Mouse (Mus musculus) stomach, postnatal 0 days (tissue): ENCODE data around the gene Sprr2a3. TPM values are rescaled to one million over a fixed set of nuclear protein-coding genes. Genes with fewer than 3 reads are reported as not detected.
"Not testable (repeated sequence)": the region's sequence is repeated elsewhere in the genome, so short reads cannot be mapped to it uniquely, and the experiment has no call there.

Experiments
- ATAC-seq: fragments of 200-750 bp; cut with Nextera tagmentation; 2 replicates; pipeline ENCODE4 v1.8.0; 2017; ENCODE audit not compliant: low FRiP score, low TSS enrichment
- DNase-seq: peaks from one replicate; pipeline ENCODE4 v3.0.0-alpha.2; 2016; ENCODE audit warnings: low spot score
- H3K27ac ChIP-seq: fragments of 300-500 bp; sonication (generic); replicated peaks from 2 replicates; pipeline ENCODE4 v1.5.1; 2014; ENCODE audit warnings: mild to moderate bottlenecking, control low read depth
- H3K27me3 ChIP-seq: fragments of 300-500 bp; sonication (generic); 2 replicates; pipeline ENCODE4 v1.6.1; 2014; ENCODE audit warnings: low read length; ENCODE audit not compliant: control insufficient read depth, insufficient read depth
- H3K36me3 ChIP-seq: fragments of 300-500 bp; sonication (generic); 2 replicates; pipeline ENCODE4 v1.6.1; 2014; ENCODE audit warnings: low read length, mixed read lengths; ENCODE audit not compliant: control insufficient read depth, insufficient read depth
- H3K4me1 ChIP-seq: fragments of 300-500 bp; sonication (generic); replicated peaks from 2 replicates; pipeline ENCODE4 v1.6.1; 2014; ENCODE audit warnings: antibody characterized with exemption; ENCODE audit not compliant: control insufficient read depth, insufficient read depth
- H3K4me2 ChIP-seq: fragments of 300-500 bp; sonication (generic); replicated peaks from 2 replicates; pipeline ENCODE4 v1.6.1; 2014; ENCODE audit warnings: low read depth, mild to moderate bottlenecking, control low read depth, moderate library complexity
- H3K4me3 ChIP-seq: fragments of 300-500 bp; sonication (generic); 2 replicates; pipeline ENCODE4 v1.5.1; 2014; ENCODE audit warnings: low read depth, low read length, control low read depth
- H3K9ac ChIP-seq: fragments of 300-500 bp; sonication (generic); 2 replicates; pipeline ENCODE4 v1.6.1; 2014; ENCODE audit warnings: mild to moderate bottlenecking, low read length, control low read depth, mixed read lengths
- H3K9me3 ChIP-seq: fragments of 300-500 bp; sonication (generic); 2 replicates; pipeline ENCODE4 v1.6.1; 2016; ENCODE audit warnings: low read length; ENCODE audit not compliant: control insufficient read depth
- WGBS: fragments of 180-500 bp; shearing (Covaris S2); extraction: QIAGEN DNeasy Blood & Tissue Kit; methylation state at CpG from one replicate; pipeline ENCODE4 v1.1.7; 2014; 5-methylcytosine and 5-hydroxymethylcytosine counted together
- polyA plus RNA-seq: library from polyadenylated mRNA; unstranded; fragments of >200 nt; fragmentation: Nextera tagmentation; extraction: Ambion mirVana; gene quantifications from 2 replicates; pipeline ENCODE4 v1.2.1, GENCODE M21; 2015

Gene Sprr2a3
- polyA plus RNA-seq, 1 experiment from 2014 or later = 819 TPM

DNA sequence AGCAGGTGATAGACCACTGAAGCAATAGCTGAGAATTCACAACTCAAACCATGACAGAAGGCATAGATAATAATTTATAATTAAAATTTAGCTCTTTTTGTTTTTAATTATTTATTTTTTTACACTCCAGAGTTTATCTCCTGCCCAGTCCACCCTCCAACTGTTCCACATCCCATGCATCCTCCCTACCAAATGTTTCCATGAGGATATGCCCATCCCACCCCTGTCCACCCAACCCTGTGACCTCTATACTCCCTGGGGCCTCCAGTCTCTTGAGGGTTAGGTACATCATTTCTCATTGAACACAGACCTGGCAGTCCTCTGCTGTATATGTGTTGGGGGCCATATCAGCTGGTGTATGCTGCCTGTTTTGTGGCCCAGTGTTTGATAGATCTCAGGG, 26.7 kb upstream of the Sprr2a3 start:
- not testable (repeated sequence) for H3K36me3 ChIP-seq, H3K9me3 ChIP-seq, H3K4me3 ChIP-seq, H3K9ac ChIP-seq, DNase-seq, H3K4me2 ChIP-seq, H3K4me1 ChIP-seq, H3K27ac ChIP-seq, H3K27me3 ChIP-seq
- 0 out of 2 replicates have a peak, but pooled peaks have one; percentile 24 for ATAC-seq

DNA sequence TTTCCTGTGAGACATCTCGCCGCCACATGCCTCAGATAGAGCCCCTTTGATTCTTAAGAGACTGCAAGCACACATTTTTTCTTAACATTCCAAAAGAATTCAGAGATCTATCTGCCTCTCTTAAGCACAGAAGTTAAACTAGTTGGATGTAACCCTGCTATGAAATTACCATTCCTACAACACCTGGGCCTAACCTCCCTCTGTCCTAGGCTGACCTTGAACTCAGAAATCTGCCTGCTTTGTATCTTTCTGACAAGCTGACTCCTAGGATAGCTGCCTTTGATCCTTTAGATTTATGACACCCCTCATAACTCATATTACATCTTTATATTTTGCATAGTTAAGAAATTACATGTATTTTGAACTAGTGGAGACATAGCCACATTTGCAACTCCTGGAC, 21.8 kb upstream of the Sprr2a3 start:
- H3K4me2 ChIP-seq, H3K4me3 ChIP-seq, H3K27ac ChIP-seq, H3K9ac ChIP-seq, DNase-seq, H3K9me3 ChIP-seq, H3K27me3 ChIP-seq, H3K4me1 ChIP-seq, H3K36me3 ChIP-seq: not testable (repeated sequence)
- WGBS = no CpG with 5 or more reads among the region's 2 CpGs
- 0 out of 2 replicates have a peak, but pooled peaks have one; percentile 26 for ATAC-seq

DNA sequence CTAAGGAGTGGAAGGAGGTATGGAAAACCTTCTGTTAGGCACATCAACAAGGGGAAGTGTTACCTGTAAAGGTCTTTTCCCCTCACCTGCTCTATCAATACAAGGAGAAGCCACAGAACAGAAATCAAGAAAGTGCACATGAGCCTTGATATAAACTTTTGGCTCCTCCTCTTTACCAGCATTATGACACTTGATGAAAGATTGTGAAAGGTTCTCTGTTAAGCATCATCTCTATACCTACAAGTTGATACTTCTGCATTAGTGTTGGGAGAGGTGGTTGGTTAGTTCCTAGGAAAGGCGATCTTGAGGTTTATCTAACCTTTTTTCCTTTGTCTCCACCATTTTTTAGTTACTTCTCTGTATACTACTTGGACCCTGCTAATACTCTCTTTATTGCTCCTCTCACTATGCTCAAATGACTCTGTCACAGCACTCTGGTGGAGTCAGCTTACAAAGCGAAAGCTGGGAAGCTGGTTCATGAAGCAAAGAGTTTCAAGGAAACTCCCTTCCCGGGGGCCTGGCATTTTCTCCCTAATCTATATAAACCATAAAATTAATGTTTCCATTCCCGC, 13.7 kb upstream of the Sprr2a3 start:
- not testable (repeated sequence) for H3K27ac ChIP-seq, H3K4me2 ChIP-seq, H3K4me1 ChIP-seq, H3K4me3 ChIP-seq, H3K9ac ChIP-seq, H3K27me3 ChIP-seq, H3K9me3 ChIP-seq, DNase-seq, H3K36me3 ChIP-seq
- ATAC-seq = peak; percentile 49; the same call in 1 of the 2 replicates
- no CpG with 5 or more reads among the region's 4 CpGs for WGBS

DNA sequence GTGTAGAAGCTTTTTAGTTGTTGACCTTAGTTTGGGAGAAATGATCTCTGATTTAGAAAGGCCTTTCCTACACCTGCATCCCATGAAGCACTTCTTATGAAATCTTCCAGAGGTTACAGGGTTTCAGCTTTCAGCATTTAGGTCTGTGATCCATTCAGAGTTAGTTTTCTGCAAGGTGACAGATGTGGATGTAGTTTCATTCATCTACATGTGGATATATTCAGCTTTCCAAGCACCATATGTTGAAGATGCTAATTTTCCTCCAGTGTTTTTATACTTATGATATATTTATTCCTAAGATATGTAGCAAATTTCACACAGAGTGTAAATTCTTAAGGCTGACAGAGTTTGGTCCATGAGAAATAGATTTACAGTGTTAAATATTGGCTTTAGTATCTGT, 11.7 kb upstream of the Sprr2a3 start:
- H3K36me3 ChIP-seq, H3K27me3 ChIP-seq, H3K4me1 ChIP-seq, DNase-seq, H3K27ac ChIP-seq, H3K4me2 ChIP-seq, H3K9ac ChIP-seq, H3K4me3 ChIP-seq, ATAC-seq, H3K9me3 ChIP-seq: not testable (repeated sequence)

DNA sequence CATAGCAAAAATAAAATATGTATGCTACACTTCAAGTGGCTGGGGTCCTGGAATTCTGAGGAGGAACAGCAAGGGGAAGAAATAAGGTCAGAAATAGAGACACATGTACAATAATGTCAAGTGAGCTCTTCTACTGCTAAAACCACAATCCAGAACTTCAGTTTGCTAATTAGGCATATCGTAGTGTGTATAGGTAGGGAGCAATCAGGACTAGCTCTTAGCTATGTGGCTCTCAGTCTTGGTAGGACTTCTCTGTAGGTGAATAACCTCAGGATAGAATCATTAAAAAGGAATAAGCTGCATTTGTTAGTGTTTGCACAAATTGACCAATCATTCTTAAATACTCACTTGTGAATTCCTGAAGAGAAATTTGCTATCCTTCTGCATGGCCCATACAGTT, 11.2 kb upstream of the Sprr2a3 start:
- not testable (repeated sequence) for H3K36me3 ChIP-seq, H3K27me3 ChIP-seq, H3K4me1 ChIP-seq, H3K4me3 ChIP-seq, ATAC-seq, H3K4me2 ChIP-seq, H3K27ac ChIP-seq, H3K9me3 ChIP-seq, H3K9ac ChIP-seq, DNase-seq
- WGBS = no CpG with 5 or more reads among the region's 1 CpGs

DNA sequence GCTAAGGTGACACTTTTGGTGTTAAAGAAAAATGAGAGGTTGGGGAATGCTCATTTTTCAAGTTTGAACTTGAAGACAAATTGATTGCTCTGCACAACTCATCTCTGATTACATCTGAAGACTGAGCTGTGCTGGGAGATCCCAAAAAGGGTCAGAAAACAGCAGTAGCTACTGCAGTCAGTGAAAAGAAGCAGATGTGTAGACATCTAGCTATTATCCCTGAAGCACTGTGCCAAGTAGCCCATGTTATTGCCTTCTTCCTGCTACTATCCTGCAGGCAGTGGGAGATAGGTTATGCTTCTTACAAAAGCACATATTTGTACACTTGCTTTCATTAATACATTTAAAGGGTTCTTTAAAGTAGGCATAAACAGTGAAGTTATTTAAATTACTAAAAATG, 5.6 kb upstream of the Sprr2a3 start:
- not testable (repeated sequence) for H3K4me3 ChIP-seq, H3K36me3 ChIP-seq, H3K27ac ChIP-seq, H3K9ac ChIP-seq, H3K9me3 ChIP-seq, H3K4me2 ChIP-seq, DNase-seq, ATAC-seq, H3K27me3 ChIP-seq, H3K4me1 ChIP-seq

DNA sequence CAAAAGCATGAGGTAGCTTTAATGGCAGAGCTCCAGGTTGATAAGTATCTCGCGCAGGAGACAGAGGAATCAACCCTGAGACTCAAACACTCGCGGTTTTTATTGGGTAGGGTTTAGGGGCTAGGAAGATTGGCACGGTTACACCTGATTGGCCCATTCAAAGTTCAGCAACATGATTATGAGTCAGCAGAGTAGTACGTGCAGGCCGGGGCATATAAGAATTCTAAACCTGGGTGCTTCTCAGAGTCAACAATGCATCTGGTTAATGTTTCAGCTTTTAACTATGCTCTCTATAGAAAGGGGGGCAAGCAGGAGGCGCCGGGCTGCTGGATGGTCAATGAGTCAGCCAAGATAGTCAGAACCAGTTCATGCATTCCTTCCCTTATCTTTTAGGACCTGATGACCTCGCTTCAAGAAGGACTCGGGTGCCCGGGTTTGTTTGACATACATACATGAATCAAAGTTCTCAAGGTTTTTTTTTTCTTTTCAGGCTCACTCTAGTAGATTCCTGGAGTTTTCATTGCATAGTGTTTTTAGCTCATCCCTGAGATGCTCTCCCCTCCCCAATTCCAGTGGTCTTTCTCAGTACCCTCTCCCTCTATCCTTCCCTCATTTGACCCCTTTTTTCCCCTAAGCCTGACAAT, 4.1 kb upstream of the Sprr2a3 start:
- ATAC-seq = peak; percentile 89
- H3K27ac ChIP-seq, H3K36me3 ChIP-seq, H3K9ac ChIP-seq, H3K4me2 ChIP-seq, H3K27me3 ChIP-seq, H3K4me1 ChIP-seq, H3K9me3 ChIP-seq, H3K4me3 ChIP-seq: not testable (repeated sequence)
- peak; percentile 14 for DNase-seq
- 8% methylated on average over 5 of the region's 12 CpGs for WGBS

DNA sequence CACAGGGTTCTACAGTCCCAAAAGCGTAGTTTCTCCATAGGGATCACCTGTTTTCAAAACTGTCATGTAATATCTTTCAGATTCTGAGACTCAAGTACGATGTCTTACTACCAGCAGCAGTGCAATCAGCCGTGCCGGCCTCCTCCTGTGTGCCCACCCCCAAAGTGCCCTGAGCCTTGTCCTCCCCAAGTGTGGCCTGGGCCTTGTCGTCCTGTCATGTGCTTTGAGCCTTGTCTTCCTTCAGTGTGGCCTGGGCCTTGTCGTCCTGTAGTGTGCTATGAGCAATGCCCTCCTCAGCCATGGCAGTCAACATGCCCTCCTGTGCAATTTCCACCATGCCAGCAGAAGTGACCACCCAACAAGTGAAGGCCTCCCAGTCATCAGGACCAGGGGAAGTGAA, 3.3 kb downstream of the Sprr2a3 start:
- ATAC-seq, DNase-seq, H3K4me2 ChIP-seq, H3K36me3 ChIP-seq, H3K27me3 ChIP-seq, H3K4me3 ChIP-seq, H3K27ac ChIP-seq, H3K9me3 ChIP-seq, H3K9ac ChIP-seq, H3K4me1 ChIP-seq: not testable (repeated sequence)
- WGBS = 87% methylated on average over 3 of the region's 6 CpGs
